Mouse (Mus musculus) stomach, postnatal 0 days (tissue): Measurements from ENCODE around the gene Eif3d. TPM values are rescaled to one million over a fixed set of nuclear protein-coding genes. Genes with fewer than 3 reads are reported as not detected.

Source experiments
- ATAC-seq: fragments of 200-750 bp; cut with Nextera tagmentation; 2 replicates; pipeline ENCODE4 v1.8.0; 2017; ENCODE audit not compliant: low FRiP score, low TSS enrichment
- DNase-seq: peaks from one replicate; pipeline ENCODE4 v3.0.0-alpha.2; 2016; ENCODE audit warnings: low spot score
- H3K27ac ChIP-seq: fragments of 300-500 bp; sonication (generic); replicated peaks from 2 replicates; pipeline ENCODE4 v1.5.1; 2014; ENCODE audit warnings: mild to moderate bottlenecking, control low read depth
- H3K27me3 ChIP-seq: fragments of 300-500 bp; sonication (generic); 2 replicates; pipeline ENCODE4 v1.6.1; 2014; ENCODE audit warnings: low read length; ENCODE audit not compliant: control insufficient read depth, insufficient read depth
- H3K36me3 ChIP-seq: fragments of 300-500 bp; sonication (generic); 2 replicates; pipeline ENCODE4 v1.6.1; 2014; ENCODE audit warnings: low read length, mixed read lengths; ENCODE audit not compliant: control insufficient read depth, insufficient read depth
- H3K4me1 ChIP-seq: fragments of 300-500 bp; sonication (generic); replicated peaks from 2 replicates; pipeline ENCODE4 v1.6.1; 2014; ENCODE audit warnings: antibody characterized with exemption; ENCODE audit not compliant: control insufficient read depth, insufficient read depth
- H3K4me2 ChIP-seq: fragments of 300-500 bp; sonication (generic); replicated peaks from 2 replicates; pipeline ENCODE4 v1.6.1; 2014; ENCODE audit warnings: low read depth, mild to moderate bottlenecking, control low read depth, moderate library complexity
- H3K4me3 ChIP-seq: fragments of 300-500 bp; sonication (generic); 2 replicates; pipeline ENCODE4 v1.5.1; 2014; ENCODE audit warnings: low read depth, low read length, control low read depth
- H3K9ac ChIP-seq: fragments of 300-500 bp; sonication (generic); 2 replicates; pipeline ENCODE4 v1.6.1; 2014; ENCODE audit warnings: mild to moderate bottlenecking, low read length, control low read depth, mixed read lengths
- H3K9me3 ChIP-seq: fragments of 300-500 bp; sonication (generic); 2 replicates; pipeline ENCODE4 v1.6.1; 2016; ENCODE audit warnings: low read length; ENCODE audit not compliant: control insufficient read depth
- CTCF ChIP-seq: IDR thresholded peaks from 2 replicates; pipeline ENCODE4 v1.5.1; 2016; ENCODE audit warnings: antibody characterized with exemption, low read depth, mild to moderate bottlenecking, moderate library complexity
- EP300 ChIP-seq: optimal IDR thresholded peaks from 2 replicates; pipeline ENCODE3; 2016; ENCODE audit warnings: antibody characterized with exemption
- WGBS: fragments of 180-500 bp; shearing (Covaris S2); extraction: QIAGEN DNeasy Blood & Tissue Kit; methylation state at CpG from one replicate; pipeline ENCODE4 v1.1.7; 2014; 5-methylcytosine and 5-hydroxymethylcytosine counted together
- polyA plus RNA-seq: library from polyadenylated mRNA; unstranded; fragments of >200 nt; fragmentation: Nextera tagmentation; extraction: Ambion mirVana; gene quantifications from 2 replicates; pipeline ENCODE4 v1.2.1, GENCODE M21; 2015

Eif3d gene
- polyA plus RNA-seq, 1 experiment from 2014 or later, result 106 TPM

GRCm38 (mm10) chr15:77920511-77921462 is 49.8 kb downstream of the Eif3d start:
- peak; percentile 66 for DNase-seq
- peaks cover 12% of the 10 kb centered on the region for H3K36me3 ChIP-seq
- 68% methylated on average over 10 of the region's 10 CpGs for WGBS

DNA sequence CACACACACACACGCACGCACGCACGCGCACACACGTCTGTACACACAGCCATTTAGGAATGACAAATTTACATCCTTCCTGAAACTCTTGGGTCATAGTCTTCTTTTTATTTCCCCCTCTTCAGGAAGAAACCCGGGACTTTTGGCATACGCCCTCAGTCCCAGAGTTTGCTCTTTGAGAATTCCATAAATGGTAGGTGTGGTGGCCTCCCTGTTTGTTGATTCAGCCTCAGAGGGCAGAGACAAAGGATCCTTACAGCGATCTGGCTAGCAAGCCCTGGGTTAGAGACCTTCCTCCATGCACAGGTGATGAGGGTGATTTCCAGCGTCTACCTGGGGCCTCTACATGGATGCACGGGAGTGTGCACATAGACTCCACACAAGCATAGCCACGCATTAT is 51.2 kb downstream of the Eif3d start:
- Histone ChIP-seq H3K9ac (no peak overlapping the region), H3K4me3 (no peak overlapping the region), H3K4me1 (no peaks in the 10 kb centered on the region), H3K36me3 (peaks cover 22% of the 10 kb centered on the region), H3K27me3 (no peaks in the 10 kb centered on the region), H3K9me3 (no peaks in the 10 kb centered on the region), H3K27ac (peak overlapping the region; percentile 67), H3K4me2 (no peak overlapping the region)
- ATAC-seq (peak; percentile 46; the same call in 1 of the 2 replicates), DNase-seq (peak; percentile 48)
- no peak for TF ChIP-seq EP300
- TF ChIP-seq CTCF, result no peak
- 61% methylated on average over 12 of the region's 12 CpGs for WGBS

More at GRCm38 (mm10) chr15:77920511-77921462, 49.8 kb downstream of the Eif3d start:
- ATAC-seq, result peak; percentile 27
- Histone ChIP-seq H3K9ac (no peak overlapping the region), H3K4me1 (no peaks in the 10 kb centered on the region), H3K27me3 (no peaks in the 10 kb centered on the region), H3K9me3 (no peaks in the 10 kb centered on the region), H3K4me3 (no peak overlapping the region), H3K4me2 (no peak overlapping the region), H3K27ac (peak overlapping the region; percentile 13; the same call in 1 of the 2 replicates)
- no peak for TF ChIP-seq EP300
- TF ChIP-seq CTCF, result peak; percentile 64

DNA sequence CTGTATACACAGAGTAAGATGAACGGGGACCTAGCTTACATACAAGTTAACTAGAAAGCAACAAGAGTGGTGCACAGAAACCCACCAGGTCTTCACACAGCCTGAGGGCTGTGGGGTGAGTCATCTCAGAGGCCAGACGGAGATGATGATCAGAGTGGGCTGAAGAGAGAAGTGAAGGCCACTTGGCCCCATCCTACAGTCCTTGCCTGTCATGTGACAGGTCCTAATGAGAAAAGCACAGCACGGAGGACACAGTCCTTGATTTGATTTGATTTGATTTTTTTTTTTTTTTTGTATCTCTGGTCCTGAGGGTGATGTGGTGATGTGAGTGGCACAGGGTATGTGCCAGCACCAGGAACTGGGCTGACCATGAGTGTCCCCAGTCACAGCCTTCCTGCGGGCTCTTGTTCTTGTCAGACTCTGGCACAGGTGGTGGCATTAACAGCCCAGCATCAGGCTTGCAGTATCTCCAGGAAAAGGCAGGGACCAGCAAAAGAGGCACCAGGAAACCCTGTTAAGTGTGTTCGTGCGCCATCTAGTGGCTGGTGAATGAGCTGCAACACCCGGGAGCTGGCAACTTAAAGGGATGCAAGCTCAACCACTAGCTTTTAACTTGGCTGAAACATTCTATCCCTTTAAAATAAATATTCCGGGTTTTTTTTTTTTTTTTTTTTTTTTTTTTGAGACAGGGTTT is 53.6 kb downstream of the Eif3d start:
- Histone ChIP-seq H3K4me1 (no peaks in the 10 kb centered on the region), H3K4me2 (no peak overlapping the region), H3K9me3 (no peaks in the 10 kb centered on the region), H3K27me3 (no peaks in the 10 kb centered on the region), H3K36me3 (peaks cover 17% of the 10 kb centered on the region), H3K4me3 (no peak overlapping the region), H3K9ac (no peak overlapping the region), H3K27ac (no peak overlapping the region)
- 32% methylated on average over 8 of the region's 8 CpGs for WGBS
- DNase-seq, result peak; percentile 94
- TF ChIP-seq EP300 (no peak), CTCF (peak; percentile 94)
- peak; percentile 40 for ATAC-seq

- H3K9ac ChIP-seq, result no peak overlapping the region
- DNase-seq, result no peak
- H3K4me2 ChIP-seq, result no peak overlapping the region
- H3K36me3 ChIP-seq, result peaks cover 17% of the 10 kb centered on the region; the same call in 1 of the 2 replicates
- H3K4me1 ChIP-seq, result no peaks in the 10 kb centered on the region
- TF ChIP-seq EP300 (no peak), CTCF (no peak)
- H3K9me3 ChIP-seq, result no peaks in the 10 kb centered on the region
- H3K27me3 ChIP-seq, result no peaks in the 10 kb centered on the region
- no peak overlapping the region for H3K27ac ChIP-seq
- no peak for ATAC-seq
- WGBS, result 94% methylated on average over 4 of the region's 4 CpGs
- no peak overlapping the region for H3K4me3 ChIP-seq
Measured at GRCm38 (mm10) chr15:77915287-77915686, 55.3 kb downstream of the Eif3d start.

- no peak for ATAC-seq
- WGBS, result 96% methylated on average over 3 of the region's 3 CpGs
- H3K27me3 ChIP-seq, result no peaks in the 10 kb centered on the region
Measured at GRCm38 (mm10) chr15:77914507-77914906, 56.1 kb downstream of the Eif3d start.

More at GRCm38 (mm10) chr15:77914507-77914906, 56.1 kb downstream of the Eif3d start:
- Histone ChIP-seq H3K27ac (no peak overlapping the region), H3K4me3 (no peak overlapping the region), H3K9ac (no peak overlapping the region), H3K9me3 (no peaks in the 10 kb centered on the region), H3K4me2 (no peak overlapping the region), H3K36me3 (peaks cover 17% of the 10 kb centered on the region; the same call in 1 of the 2 replicates), H3K4me1 (no peaks in the 10 kb centered on the region)
- DNase-seq, result no peak
- no peak for TF ChIP-seq EP300
- TF ChIP-seq CTCF, result no peak
